Mouse (Mus musculus): Measurements from ENCODE around the gene Vps8.

- no peak for TF ChIP-seq CTCF (conservative IDR thresholded peaks at IDR 0.05; ENCODE audit: insufficient read depth, insufficient read length, low read depth, low read length)
- no peak for TF ChIP-seq POLR2A (IDR thresholded peaks at IDR 0.05; ENCODE audit: low read depth, low read length)
Observed at GRCm38 (mm10) chr16:21375147-21375546, 47.8 kb upstream of the Vps8 start.
